Mouse (Mus musculus): Measurements from ENCODE around the gene Vmo1. TPM values are rescaled to one million over a fixed set of nuclear protein-coding genes. Genes with fewer than 3 reads are reported as not detected.
"Not testable (repeated sequence)": the region's sequence is repeated elsewhere in the genome, so short reads cannot be mapped to it uniquely, and the experiment has no call there.

Gene Vmo1
- total and polyA plus RNA-seq, 2 experiments from 2014 or later, result 0.55 TPM; not detected in 1

DNA sequence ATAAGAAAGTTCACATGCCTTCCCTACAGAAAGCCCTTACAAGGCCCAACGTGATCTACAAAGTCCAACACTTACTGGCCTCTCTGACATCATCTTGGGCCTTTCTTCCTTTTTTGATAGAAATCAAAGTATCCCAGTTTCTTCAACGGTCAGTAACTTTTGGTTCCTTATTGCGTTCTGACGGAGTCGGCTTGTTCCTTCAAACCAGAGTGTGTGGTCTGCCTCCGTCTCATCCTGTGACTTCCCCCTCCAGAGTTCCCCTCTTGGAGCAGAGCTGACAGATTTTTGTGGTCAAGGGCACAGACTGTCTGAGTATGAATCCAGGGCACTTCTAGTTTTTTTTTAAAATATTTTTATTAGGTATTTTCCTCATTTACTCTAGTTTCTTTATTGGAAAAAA, 24.7 kb downstream of the Vmo1 start:
- no peaks in the 10 kb centered on the region for H3K27me3 ChIP-seq (ENCODE audit: control insufficient read depth, insufficient read depth, low read length)
- no peaks in the 10 kb centered on the region for H3K36me3 ChIP-seq (replicated peaks; ENCODE audit: control insufficient read depth, insufficient read depth, low read length)
- WGBS, result 79% methylated on average over 6 of the region's 6 CpGs
- H3K4me3 ChIP-seq (ENCODE audit: low read depth, low read length), result no peak overlapping the region
- no peak for DNase-seq (ENCODE audit: low spot score)
- no peak for TF ChIP-seq CTCF (IDR thresholded peaks at IDR 0.05; ENCODE audit: low read depth)
- TF ChIP-seq EP300 (IDR thresholded peaks at IDR 0.05; ENCODE audit: low read depth), result no peak
- ATAC-seq (ENCODE audit: insufficient read depth, low read depth), result no peak
- no peaks in the 10 kb centered on the region for H3K4me1 ChIP-seq (ENCODE audit: control insufficient read depth, insufficient read depth)
- H3K9me3 ChIP-seq (replicated peaks; ENCODE audit: control insufficient read depth, low read length), result 0 out of 2 replicates have a peak, but pooled peaks cover 4% of the 10 kb centered on the region
- H3K27ac ChIP-seq (ENCODE audit: low read depth), result no peak overlapping the region
- no peak overlapping the region for H3K4me2 ChIP-seq (ENCODE audit: low read depth, low read length)
- no peak overlapping the region for H3K9ac ChIP-seq (replicated peaks; ENCODE audit: low read depth, low read length)

DNA sequence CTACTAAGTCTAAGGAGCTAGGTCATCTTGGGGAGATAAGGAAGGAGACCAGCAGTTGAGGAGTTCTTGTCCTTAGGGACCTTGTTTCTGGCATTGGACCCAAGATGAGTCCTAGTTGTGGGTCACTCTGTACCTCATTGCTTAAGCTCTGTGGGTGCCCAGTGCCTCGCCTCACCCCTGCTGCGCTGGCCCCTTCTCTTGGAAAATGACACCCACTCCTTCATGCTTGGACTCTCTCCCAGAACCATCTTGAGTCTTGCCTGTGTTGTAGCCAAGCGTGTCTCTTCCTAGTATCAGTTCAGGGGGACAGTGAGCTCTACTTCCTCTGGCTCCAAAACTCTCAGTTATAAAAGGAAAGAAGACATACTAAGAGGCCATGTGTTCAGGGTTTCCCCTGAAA, 25.3 kb downstream of the Vmo1 start:
- DNase-seq (ENCODE audit: low spot score) (no peak), ATAC-seq (ENCODE audit: insufficient read depth, low read depth) (no peak)
- TF ChIP-seq CTCF (IDR thresholded peaks at IDR 0.05; ENCODE audit: low read depth) (no peak), EP300 (IDR thresholded peaks at IDR 0.05; ENCODE audit: low read depth) (no peak)
- Histone ChIP-seq H3K9me3 (replicated peaks; ENCODE audit: control insufficient read depth, low read length) (0 out of 2 replicates have a peak, but pooled peaks cover 4% of the 10 kb centered on the region), H3K27ac (ENCODE audit: low read depth) (no peak overlapping the region), H3K36me3 (replicated peaks; ENCODE audit: control insufficient read depth, insufficient read depth, low read length) (no peaks in the 10 kb centered on the region), H3K4me2 (ENCODE audit: low read depth, low read length) (no peak overlapping the region), H3K27me3 (ENCODE audit: control insufficient read depth, insufficient read depth, low read length) (no peaks in the 10 kb centered on the region), H3K4me1 (ENCODE audit: control insufficient read depth, insufficient read depth) (no peaks in the 10 kb centered on the region), H3K4me3 (ENCODE audit: low read depth, low read length) (no peak overlapping the region), H3K9ac (replicated peaks; ENCODE audit: low read depth, low read length) (no peak overlapping the region)
- 81% methylated on average over 3 of the region's 3 CpGs for WGBS

DNA sequence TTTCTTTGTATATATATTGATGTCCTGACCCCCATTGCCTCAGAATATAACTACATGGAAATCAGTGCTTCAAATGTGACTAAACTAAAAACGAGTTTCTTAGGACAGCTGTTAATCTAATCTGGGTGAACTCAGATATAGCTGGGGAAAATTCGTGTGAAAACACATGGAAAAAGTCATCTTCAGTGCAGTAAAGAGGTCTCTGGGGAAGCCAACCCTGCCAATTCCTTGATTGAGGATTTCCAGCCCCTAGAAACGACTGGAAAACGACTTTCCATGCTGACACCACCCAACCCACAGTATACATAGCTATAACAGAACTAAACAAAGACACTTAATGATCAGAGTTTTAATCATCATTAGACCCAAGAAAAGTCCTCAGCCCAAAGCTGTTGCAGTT, 26.6 kb downstream of the Vmo1 start:
- no peak overlapping the region for H3K4me2 ChIP-seq (ENCODE audit: low read depth, low read length)
- DNase-seq (ENCODE audit: low spot score), result no peak
- no peak for ATAC-seq (ENCODE audit: insufficient read depth, low read depth)
- WGBS, result 24% methylated on average over 4 of the region's 4 CpGs
- no peak overlapping the region for H3K27ac ChIP-seq (ENCODE audit: low read depth)
- no peaks in the 10 kb centered on the region for H3K27me3 ChIP-seq (ENCODE audit: control insufficient read depth, insufficient read depth, low read length)
- no peak overlapping the region for H3K9ac ChIP-seq (replicated peaks; ENCODE audit: low read depth, low read length)
- H3K9me3 ChIP-seq (replicated peaks; ENCODE audit: control insufficient read depth, low read length), result 0 out of 2 replicates have a peak, but pooled peaks cover 4% of the 10 kb centered on the region
- no peak overlapping the region for H3K4me3 ChIP-seq (ENCODE audit: low read depth, low read length)
- H3K36me3 ChIP-seq (replicated peaks; ENCODE audit: control insufficient read depth, insufficient read depth, low read length), result no peaks in the 10 kb centered on the region
- TF ChIP-seq CTCF (IDR thresholded peaks at IDR 0.05; ENCODE audit: low read depth) (no peak), EP300 (IDR thresholded peaks at IDR 0.05; ENCODE audit: low read depth) (no peak)
- no peaks in the 10 kb centered on the region for H3K4me1 ChIP-seq (ENCODE audit: control insufficient read depth, insufficient read depth)

DNA sequence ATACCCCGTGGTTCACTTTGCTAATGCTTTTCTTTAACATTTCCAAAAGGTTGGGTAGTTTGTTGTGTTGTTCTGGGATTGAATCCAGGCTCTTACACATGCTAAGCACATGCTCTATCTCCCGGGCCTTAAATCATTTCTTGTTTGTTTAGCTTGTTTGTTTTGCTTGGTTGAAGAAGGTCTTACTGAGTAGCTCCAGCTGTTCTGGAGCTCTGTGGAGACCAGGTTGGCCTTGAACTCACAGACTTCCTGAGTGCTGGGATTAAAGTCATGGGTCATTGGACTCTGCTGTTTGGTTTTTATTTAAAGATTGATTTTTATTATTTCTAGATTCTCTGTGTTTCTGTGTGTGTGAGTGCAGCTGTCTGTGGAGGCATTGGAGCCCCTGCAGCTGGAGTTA, 28.9 kb downstream of the Vmo1 start:
- no peak for ATAC-seq (ENCODE audit: insufficient read depth, low read depth)
- no peak for TF ChIP-seq CTCF (IDR thresholded peaks at IDR 0.05; ENCODE audit: low read depth)

DNA sequence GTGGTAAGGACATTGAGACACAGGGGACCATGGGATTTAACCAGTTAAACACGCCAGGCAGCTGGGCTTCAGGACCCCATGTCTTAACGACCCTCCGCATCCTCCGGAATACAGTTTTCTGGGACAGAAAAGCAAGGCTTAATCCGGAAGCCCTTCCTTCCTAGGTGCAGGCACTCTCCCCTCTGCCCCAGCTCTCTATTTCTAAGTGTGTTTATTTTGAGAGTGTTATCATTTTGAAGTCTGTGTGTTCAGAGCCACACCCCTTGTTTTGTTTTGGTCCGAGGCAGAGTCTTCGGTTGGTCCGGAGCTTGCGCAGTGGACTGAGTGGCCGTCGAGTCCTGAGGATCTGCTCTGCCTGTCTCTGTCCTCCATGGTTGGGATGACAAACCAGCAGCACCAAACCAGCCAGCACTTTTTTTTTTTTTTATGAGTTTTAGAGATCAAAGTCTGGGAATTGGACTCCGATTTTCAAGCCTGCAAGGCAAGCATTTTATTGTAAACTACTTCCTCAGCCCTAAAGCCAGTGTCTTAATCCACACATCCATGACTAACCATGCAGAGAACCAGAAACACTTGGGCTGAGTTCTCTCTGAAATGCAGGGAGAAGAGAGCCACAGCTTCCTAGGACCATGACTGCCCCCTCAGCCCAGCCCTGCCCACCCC, 39.4 kb downstream of the Vmo1 start:
- WGBS, result 51% methylated on average over 12 of the region's 12 CpGs
- ATAC-seq (ENCODE audit: insufficient read depth, low read depth), result no peak
- Histone ChIP-seq H3K4me3 (ENCODE audit: low read depth, low read length) (no peak overlapping the region), H3K27ac (ENCODE audit: low read depth) (no peak overlapping the region), H3K9me3 (replicated peaks; ENCODE audit: control insufficient read depth, low read length) (no peaks in the 10 kb centered on the region), H3K4me2 (ENCODE audit: low read depth, low read length) (no peak overlapping the region), H3K27me3 (ENCODE audit: control insufficient read depth, insufficient read depth, low read length) (no peaks in the 10 kb centered on the region), H3K9ac (replicated peaks; ENCODE audit: low read depth, low read length) (no peak overlapping the region), H3K36me3 (replicated peaks; ENCODE audit: control insufficient read depth, insufficient read depth, low read length) (no peaks in the 10 kb centered on the region), H3K4me1 (ENCODE audit: control insufficient read depth, insufficient read depth) (no peaks in the 10 kb centered on the region)
- TF ChIP-seq CTCF (IDR thresholded peaks at IDR 0.05; ENCODE audit: low read depth), result no peak
- no peak for DNase-seq (ENCODE audit: low spot score)

More for the DNA sequence above, 28.9 kb downstream of the Vmo1 start:
- WGBS, result 48% methylated on average over 2 of the region's 2 CpGs
- DNase-seq (ENCODE audit: low spot score), result no peak
- Histone ChIP-seq H3K9ac (replicated peaks; ENCODE audit: low read depth, low read length) (no peak overlapping the region), H3K27ac (ENCODE audit: low read depth) (no peak overlapping the region), H3K27me3 (ENCODE audit: control insufficient read depth, insufficient read depth, low read length) (no peaks in the 10 kb centered on the region), H3K4me3 (ENCODE audit: low read depth, low read length) (no peak overlapping the region), H3K4me2 (ENCODE audit: low read depth, low read length) (no peak overlapping the region), H3K4me1 (ENCODE audit: control insufficient read depth, insufficient read depth) (no peaks in the 10 kb centered on the region), H3K36me3 (replicated peaks; ENCODE audit: control insufficient read depth, insufficient read depth, low read length) (no peaks in the 10 kb centered on the region), H3K9me3 (replicated peaks; ENCODE audit: control insufficient read depth, low read length) (no peaks in the 10 kb centered on the region)

DNA sequence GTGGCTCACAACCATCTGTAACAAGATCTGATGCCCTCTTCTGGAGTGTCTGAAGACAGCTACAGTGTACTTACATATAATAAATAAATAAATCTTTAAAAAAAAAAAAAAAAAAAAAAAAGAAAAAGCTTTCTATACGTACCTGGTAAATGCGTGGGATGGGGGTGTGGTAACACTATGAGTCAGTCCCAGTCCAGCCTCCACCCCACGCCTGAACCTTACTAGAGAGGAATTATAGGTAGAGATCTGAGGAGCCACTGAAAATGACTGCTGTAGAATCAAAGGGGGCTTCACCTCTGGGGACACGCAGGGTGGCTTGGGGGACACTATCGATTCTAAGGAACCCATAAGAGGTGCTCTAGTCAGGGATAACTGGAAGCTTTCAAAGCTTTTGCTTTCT, 41.1 kb downstream of the Vmo1 start:
- H3K4me3 ChIP-seq (ENCODE audit: low read depth, low read length); H3K9me3 ChIP-seq (replicated peaks; ENCODE audit: control insufficient read depth, low read length); H3K27me3 ChIP-seq (ENCODE audit: control insufficient read depth, insufficient read depth, low read length); H3K9ac ChIP-seq (replicated peaks; ENCODE audit: low read depth, low read length); ATAC-seq (ENCODE audit: insufficient read depth, low read depth); H3K36me3 ChIP-seq (replicated peaks; ENCODE audit: control insufficient read depth, insufficient read depth, low read length); H3K4me2 ChIP-seq (ENCODE audit: low read depth, low read length); H3K27ac ChIP-seq (ENCODE audit: low read depth); DNase-seq (ENCODE audit: low spot score); H3K4me1 ChIP-seq (ENCODE audit: control insufficient read depth, insufficient read depth): not testable (repeated sequence)
- WGBS, result 82% methylated on average over 5 of the region's 5 CpGs
